Mouse (Mus musculus): ENCODE data around the gene Slc35f5. TPM values are rescaled to one million over a fixed set of nuclear protein-coding genes. Genes with fewer than 3 reads are reported as not detected.

The Slc35f5 gene
- total and polyA plus RNA-seq, 3 experiments, result 5.8 to 7.0 TPM; not detected in 1

GRCm38 (mm10) chr1:125551564-125551963 lies 8.8 kb upstream of the Slc35f5 start:
- no peak for DNase-seq (ENCODE audit: low read depth, low spot score)
- no peak overlapping the region for H3K9ac ChIP-seq (ENCODE audit: control insufficient read depth, low read depth, low read length, poor library complexity, severe bottlenecking)

GRCm38 (mm10) chr1:125559261-125559660 lies 1.1 kb upstream of the Slc35f5 start:
- Histone ChIP-seq H3K9me3 (replicated peaks; ENCODE audit: insufficient read depth, low read length) (no peaks in the 10 kb centered on the region), H3K79me2 (ENCODE audit: control insufficient read depth, insufficient read depth, low read length, poor library complexity) (no peaks in the 10 kb centered on the region; the same call in 1 of the 2 replicates), H3K36me3 (ENCODE audit: control insufficient read depth in 1 of 2, insufficient read depth in 2 of 2, low read length in 2 of 2) (0 out of 4 replicates have a peak, but pooled peaks cover 0 to 2% of the 10 kb centered on the region in 2 experiments), H3K9ac (ENCODE audit: control insufficient read depth, low read depth, low read length, poor library complexity, severe bottlenecking) (no peak overlapping the region), H3K4me1 (ENCODE audit: control insufficient read depth in 1 of 2, insufficient read depth in 2 of 2, low read length in 2 of 2) (peaks cover 3 to 10% of the 10 kb centered on the region in 2 experiments; a peak in 2 of 4 replicates), H3K27me3 (ENCODE audit: control insufficient read depth in 1 of 2, insufficient read depth in 2 of 2, low read length in 2 of 2) (no peaks in the 10 kb centered on the region), H3K27ac (ENCODE audit: control insufficient read depth, low read depth, low read length) (no peak overlapping the region), H3K4me3 (ENCODE audit: control insufficient read depth in 1 of 2, insufficient read depth in 1 of 2, low read depth in 2 of 2, low read length in 2 of 2) (peak overlapping the region in 1 of 2 experiments; percentile 96; a peak in 3 of 4 replicates)
- TF ChIP-seq USF1 (IDR thresholded peaks at IDR 0.05; ENCODE audit: low read depth, low read length) (0 out of 2 replicates have a peak, but pooled peaks have one; percentile 9), CHD2 (IDR thresholded peaks at IDR 0.05; ENCODE audit: low read length) (no peak)
- DNase-seq (ENCODE audit: low read depth, low spot score), result peak; percentile 34

More at GRCm38 (mm10) chr1:125551564-125551963, 8.8 kb upstream of the Slc35f5 start:
- Histone ChIP-seq H3K4me3 (ENCODE audit: control insufficient read depth in 1 of 2, insufficient read depth in 1 of 2, low read depth in 2 of 2, low read length in 2 of 2) (no peak overlapping the region), H3K79me2 (ENCODE audit: control insufficient read depth, insufficient read depth, low read length, poor library complexity) (no peaks in the 10 kb centered on the region), H3K27ac (ENCODE audit: control insufficient read depth, low read depth, low read length) (no peak overlapping the region), H3K4me1 (ENCODE audit: control insufficient read depth in 1 of 2, insufficient read depth in 2 of 2, low read length in 2 of 2) (no peaks in the 10 kb centered on the region), H3K36me3 (ENCODE audit: control insufficient read depth in 1 of 2, insufficient read depth in 2 of 2, low read length in 2 of 2) (no peaks in the 10 kb centered on the region), H3K27me3 (ENCODE audit: control insufficient read depth in 1 of 2, insufficient read depth in 2 of 2, low read length in 2 of 2) (peaks cover 2 to 3% of the 10 kb centered on the region in 2 experiments; a peak in 2 of 4 replicates), H3K9me3 (replicated peaks; ENCODE audit: insufficient read depth, low read length) (no peaks in the 10 kb centered on the region)
- no peak for TF ChIP-seq ZNF384 (IDR thresholded peaks at IDR 0.05; ENCODE audit: low read depth, low read length)
- TF ChIP-seq CHD2 (IDR thresholded peaks at IDR 0.05; ENCODE audit: low read length), result no peak
- TF ChIP-seq MYC (IDR thresholded peaks at IDR 0.05; ENCODE audit: low read depth, low read length), result no peak
- no peak for TF ChIP-seq KAT2A (conservative IDR thresholded peaks at IDR 0.05; ENCODE audit: low read depth, low read length)
- no peak for TF ChIP-seq NELFE (IDR thresholded peaks at IDR 0.05; ENCODE audit: low read depth, low read length)
- no peak for TF ChIP-seq CHD1 (IDR thresholded peaks at IDR 0.05; ENCODE audit: low read depth, low read length)
- no peak for TF ChIP-seq E2F4 (IDR thresholded peaks at IDR 0.05; ENCODE audit: borderline replicate concordance, low read depth, low read length)
- TF ChIP-seq RAD21 (IDR thresholded peaks at IDR 0.05; ENCODE audit: low read depth, low read length), result no peak
- no peak for TF ChIP-seq ELF1 (IDR thresholded peaks at IDR 0.05; ENCODE audit: low read depth, low read length)
- no peak for TF ChIP-seq USF1 (IDR thresholded peaks at IDR 0.05; ENCODE audit: low read depth, low read length)
- no peak for TF ChIP-seq ZKSCAN1 (IDR thresholded peaks at IDR 0.05; ENCODE audit: low read depth, low read length)
- no peak for TF ChIP-seq GABPA (IDR thresholded peaks at IDR 0.05; ENCODE audit: low read depth, low read length)
- no peak for TF ChIP-seq MYB (IDR thresholded peaks at IDR 0.05; ENCODE audit: low read depth, low read length)
- no peak for TF ChIP-seq GATA1 (IDR thresholded peaks at IDR 0.05; ENCODE audit: low read depth, low read length)
- no peak for TF ChIP-seq MAZ (IDR thresholded peaks at IDR 0.05; ENCODE audit: low read depth, low read length)
- TF ChIP-seq MXI1 (IDR thresholded peaks at IDR 0.05; ENCODE audit: low read depth, low read length), result no peak
